Mouse (Mus musculus) layer of hippocampus, adult 18-20 months (tissue): ENCODE measurements around the gene Sys1. TPM values are rescaled to one million over a fixed set of nuclear protein-coding genes. Genes with fewer than 3 reads are reported as not detected.

Experiments used
- DNase-seq, 2 experiments: peaks; one replicate each; pipeline ENCODE4 v3.0.0; 2022; ENCODE audit warnings: low spot score in 2 of 2
- total RNA-seq, 2 experiments: library from RNA; stranded (reverse); gene quantifications; 2 replicates each; pipeline ENCODE4 v1.2.3; 2021

The Sys1 gene
- total RNA-seq, 2 experiments from 2014 or later, result 37.9 to 39.9 TPM

- no peak for DNase-seq
Observed at GRCm38 (mm10) chr2:164452000-164452676, 4.6 kb upstream of the Sys1 start.

DNA sequence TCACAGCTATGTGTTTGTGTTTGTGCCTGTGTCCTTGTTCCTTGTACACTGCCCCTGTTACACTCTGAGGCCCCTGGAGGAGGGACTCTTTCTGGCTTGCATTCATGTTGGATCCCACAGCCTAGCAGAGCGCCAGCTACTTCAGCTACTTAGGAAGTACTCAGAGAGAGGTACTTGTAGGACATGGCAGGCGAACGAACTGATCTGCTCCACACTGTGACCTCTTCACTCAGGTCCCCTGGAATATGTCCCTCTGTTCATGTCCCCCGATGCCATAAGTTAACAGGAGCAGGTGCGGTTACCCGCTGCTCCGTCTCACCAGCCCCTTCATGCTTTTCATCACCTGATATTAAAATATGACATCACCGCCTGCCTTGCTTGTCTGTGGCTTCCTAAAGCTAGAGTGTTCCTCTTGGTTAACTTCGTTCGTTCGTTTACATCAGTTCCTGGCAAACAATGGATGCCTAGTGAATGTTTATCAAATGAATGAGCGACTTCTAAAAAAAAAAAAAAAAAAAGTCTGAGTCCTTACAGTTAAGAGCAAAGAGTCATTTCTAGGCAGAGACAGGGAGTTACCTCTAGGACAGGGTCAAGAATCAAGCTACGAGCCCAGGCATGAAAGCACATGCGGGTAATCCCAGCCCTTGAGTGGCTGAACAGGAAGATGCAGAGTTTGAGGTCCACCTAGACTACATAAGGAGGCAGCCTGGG, 3.6 kb upstream of the Sys1 start:
- DNase-seq, result no peak

DNA sequence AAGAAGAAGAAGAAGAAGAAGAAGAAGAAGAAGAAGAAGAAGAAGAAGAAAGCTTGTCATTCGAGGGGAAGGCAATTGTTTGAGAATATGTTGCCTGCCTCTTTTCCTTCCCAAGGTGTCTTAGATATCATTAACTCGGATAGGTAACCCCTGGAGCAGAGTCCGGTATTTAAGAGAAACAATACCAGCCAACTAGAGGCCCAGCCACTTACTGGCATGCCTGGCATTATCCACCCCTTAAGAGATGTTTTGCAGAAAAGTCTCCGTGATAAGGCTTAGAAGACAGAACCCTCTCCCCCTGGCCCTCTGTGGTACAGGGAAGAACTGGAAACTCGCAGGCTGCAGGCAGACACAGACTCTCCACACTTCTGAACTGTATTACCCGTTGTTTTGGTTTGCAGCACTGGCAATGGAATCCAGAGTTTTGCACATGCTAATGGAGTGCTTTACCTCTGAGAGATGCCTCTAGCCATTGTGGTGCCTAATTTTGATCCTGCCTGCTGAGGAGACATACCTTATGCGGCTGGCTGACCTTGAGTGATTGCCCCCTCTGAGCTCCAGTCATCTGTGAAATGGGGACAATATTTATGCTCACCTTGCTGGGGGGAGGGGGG, 2.8 kb upstream of the Sys1 start:
- no peak for DNase-seq

DNA sequence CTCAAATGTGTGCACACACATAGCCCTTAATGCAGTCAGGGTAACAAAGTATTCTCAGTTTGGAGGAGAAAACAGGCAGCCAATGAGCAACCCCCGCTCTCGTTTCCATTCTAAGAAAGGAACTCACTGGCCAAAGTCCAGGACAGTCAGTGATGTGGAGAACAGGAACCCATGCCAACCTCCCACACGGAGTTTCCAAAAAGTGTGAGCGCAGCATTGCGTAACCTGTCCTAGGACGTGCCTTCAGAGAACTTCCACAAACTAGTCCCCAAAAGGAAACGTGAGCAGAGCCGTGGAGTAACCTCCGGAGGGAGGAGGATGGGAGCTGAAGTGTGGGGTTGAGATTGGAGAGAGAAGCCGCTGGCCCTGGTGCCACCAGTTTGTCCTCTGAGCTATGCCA, 1.9 kb upstream of the Sys1 start:
- peak; percentile 39 to 85 for DNase-seq

DNA sequence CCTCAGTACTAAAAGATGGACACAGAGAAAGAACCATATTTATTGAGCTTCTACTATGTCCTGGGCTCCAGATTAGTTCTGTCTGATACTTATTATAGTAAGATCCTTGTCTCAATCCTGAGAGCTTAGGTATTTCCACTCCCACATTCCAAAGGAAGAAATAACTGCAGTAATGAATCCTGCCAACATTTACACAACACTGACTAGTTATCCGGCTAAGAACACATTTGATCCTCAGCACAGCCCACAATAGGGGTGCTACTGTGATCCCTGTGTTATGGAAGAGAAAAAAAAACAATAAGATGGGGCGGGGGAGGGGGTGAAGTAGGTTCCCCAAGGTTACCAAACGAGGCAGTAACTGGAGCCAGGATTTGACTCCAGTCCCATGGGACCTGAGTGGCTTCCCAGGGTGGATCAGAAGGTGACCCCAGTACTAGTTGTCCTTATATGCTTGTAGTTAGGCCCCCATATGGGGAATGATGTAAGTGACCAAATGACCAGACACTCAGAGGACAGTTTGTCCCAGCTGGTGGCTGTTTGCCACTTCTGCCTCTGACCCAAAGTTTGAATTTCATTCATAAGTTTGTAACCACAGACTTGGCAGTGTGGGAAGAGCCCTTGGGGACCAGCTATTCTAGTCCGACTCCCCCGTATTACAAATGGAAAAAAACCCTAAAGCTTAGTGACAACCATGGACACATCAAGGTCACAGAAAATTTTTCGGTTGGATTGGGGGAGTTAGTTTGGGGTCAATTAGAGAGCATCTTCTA, 1.2 kb upstream of the Sys1 start:
- no peak for DNase-seq

- DNase-seq, result no peak
Observed at GRCm38 (mm10) chr2:164456413-164456812, 351 bp upstream of the Sys1 start.

DNA sequence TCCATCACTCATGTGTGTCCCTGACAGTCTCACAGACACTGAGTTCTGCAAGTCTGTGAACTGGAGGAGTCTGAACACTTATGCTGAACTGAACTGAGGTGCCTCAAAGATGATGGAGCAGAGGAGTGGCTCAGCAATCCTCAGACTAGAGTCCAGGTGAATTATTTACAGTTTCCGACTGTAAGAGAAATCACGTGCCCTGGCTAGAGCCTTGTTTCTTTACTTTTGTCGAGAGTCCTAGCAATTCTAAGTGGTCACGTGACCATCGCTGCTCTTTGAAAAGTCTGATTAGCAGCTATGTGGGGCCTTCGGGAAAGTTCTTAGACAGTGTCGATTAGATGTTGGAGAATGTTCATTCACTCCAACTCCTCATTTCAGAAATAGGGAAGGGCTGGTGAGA, 1.2 kb downstream of the Sys1 start:
- DNase-seq, result no peak

- no peak for DNase-seq
Observed at GRCm38 (mm10) chr2:164458535-164458934, 1.8 kb downstream of the Sys1 start.

- DNase-seq, result peak; percentile 98
Observed at GRCm38 (mm10) chr2:164460745-164461551, 4.2 kb downstream of the Sys1 start, which contains the start of gene Gm20458. TSS of gene Gm20458 (plus strand) at chr2:164460967.

GRCm38 (mm10) chr2:164465161-164465560, 8.4 kb downstream of the Sys1 start:
- no peak for DNase-seq

DNA sequence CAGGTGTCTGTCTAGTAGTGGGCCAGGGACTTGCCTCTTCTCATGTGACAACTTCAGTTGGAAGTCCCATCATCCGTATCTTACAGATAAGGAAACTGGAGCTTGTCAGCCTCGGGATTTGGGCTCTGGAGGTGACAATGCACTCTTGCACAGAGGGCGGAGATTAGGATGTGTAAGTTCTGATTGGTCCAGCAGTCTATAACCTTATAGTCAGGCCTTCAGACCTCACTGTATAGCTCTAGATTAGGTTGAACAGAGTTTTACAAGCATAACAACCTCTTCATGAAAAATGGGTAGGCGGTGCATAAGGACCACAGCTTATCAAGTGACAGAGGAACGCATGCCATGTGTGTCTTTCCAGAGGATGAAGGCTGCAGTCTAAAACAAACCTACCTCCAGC, 10.0 kb downstream of the Sys1 start:
- DNase-seq, result no peak

DNA sequence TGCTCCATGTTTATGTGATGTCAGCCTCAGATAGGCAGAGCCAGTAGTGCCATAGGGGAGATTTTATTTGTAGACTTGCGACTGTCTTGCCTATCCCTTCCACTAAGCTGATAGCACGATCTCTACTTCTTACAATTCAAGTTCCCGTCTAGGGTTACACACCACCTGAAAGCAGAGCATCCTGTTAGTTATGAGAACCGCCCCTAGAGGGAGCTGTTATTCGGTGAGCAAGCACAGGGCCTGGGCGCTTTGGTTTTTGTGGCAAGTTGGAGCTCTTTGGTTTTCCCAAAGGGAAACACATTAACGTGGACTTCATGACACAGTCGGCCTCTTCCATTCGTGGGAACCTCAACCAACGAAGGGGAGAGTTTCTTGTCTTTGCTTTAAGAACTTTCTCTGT, 13.5 kb downstream of the Sys1 start:
- DNase-seq, result peak in 1 of 2 experiments; percentile 76

DNA sequence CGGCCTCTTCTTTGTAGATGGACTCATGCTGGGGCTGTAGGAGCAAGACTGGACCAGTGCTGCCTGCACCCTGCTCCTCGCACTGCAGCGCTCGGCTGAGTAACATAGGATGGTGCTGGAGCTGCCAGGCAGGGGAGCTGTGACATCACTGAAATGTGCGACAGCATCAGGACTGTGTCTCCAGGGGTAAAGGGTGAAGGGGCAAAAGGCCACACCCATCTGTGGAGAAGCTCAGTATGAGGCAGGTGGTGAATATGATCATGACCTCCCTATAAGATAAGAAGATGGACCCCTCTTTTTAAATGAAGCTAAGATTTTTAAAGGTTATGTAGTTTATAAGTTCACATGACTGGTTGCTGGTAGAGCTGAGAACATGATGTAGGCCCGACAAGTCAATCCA, 16.9 kb downstream of the Sys1 start, which contains the start of gene Trp53tg5:
Gene Trp53tg5, minus strand, starts transcription at position 101 of the 400 bp plus-strand sequence.
- DNase-seq, result no peak

DNA sequence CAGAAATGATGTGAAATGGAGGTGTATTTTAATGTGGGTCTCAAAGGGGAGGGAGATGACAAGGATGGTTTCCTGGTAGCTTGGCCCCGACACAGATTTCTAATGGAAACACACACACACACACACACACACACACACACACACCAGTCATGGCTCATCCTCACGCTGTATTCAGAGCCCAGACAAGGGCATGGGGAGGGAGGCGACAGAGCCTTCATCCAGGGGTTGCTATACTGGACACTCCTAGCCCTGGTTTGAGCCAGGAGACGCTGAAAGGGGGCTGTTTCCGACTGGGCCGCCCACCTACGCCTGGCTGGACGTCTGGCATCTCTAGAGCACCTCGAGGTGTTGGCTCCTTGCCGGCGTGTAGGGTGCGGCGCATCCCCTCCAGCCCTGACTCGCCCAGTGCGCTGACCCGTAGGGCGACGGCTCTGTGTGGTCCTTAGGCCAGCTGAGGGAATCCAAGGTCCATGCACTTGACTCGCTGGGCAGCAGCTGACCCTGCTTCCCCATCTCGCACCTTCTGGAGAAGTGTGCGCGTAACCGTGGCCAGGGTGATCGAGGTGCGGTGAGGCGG, 29.0 kb downstream of the Sys1 start, which contains the start of gene Dbndd2:
Gene Dbndd2, plus strand, starts transcription at position 426 of the 577 bp plus-strand sequence.
- no peak for DNase-seq

GRCm38 (mm10) chr2:164486258-164487114, 29.7 kb downstream of the Sys1 start:
- peak; percentile 73 to 90 for DNase-seq

GRCm38 (mm10) chr2:164487115-164487527, 30.4 kb downstream of the Sys1 start:
- DNase-seq, result peak in 1 of 2 experiments; percentile 19

- DNase-seq, result peak in 1 of 2 experiments; percentile 74
Observed at GRCm38 (mm10) chr2:164487812-164488211, 31.0 kb downstream of the Sys1 start.

- peak in 1 of 2 experiments; percentile 36 for DNase-seq
Observed at GRCm38 (mm10) chr2:164494126-164494525, 37.4 kb downstream of the Sys1 start.

DNA sequence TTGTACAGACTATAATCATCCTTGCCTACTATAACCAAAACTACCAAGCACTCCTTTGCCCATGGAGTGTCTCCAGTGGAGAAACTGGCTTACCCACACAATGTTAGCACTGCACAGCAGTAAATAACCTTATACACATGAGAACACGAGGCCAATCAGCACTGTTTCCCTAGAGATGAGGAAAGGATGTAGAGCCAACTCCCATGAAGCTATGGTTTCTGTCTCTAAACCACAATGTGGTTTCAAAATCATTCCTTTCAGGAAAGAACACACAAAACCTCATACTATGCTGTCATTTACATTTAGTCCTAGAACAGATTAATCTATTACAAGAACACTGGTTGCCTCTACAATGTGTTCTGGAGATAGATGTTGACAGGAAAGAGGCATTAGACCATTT, 39.6 kb downstream of the Sys1 start:
- DNase-seq, result no peak
